Mouse (Mus musculus): ENCODE results near the gene Aurkaip1.

- TF ChIP-seq CTCF (IDR thresholded peaks at IDR 0.05; ENCODE audit: extremely low read depth, insufficient read depth, low read length) = no peak
- TF ChIP-seq POLR2A (IDR thresholded peaks at IDR 0.05; ENCODE audit: extremely low read depth, insufficient read depth, low read length) = no peak
Measured at GRCm38 (mm10) chr4:155833234-155833633, 2.2 kb downstream of the Aurkaip1 start.
